Mouse (Mus musculus) ovary, postnatal 10 days (tissue): ENCODE results near the gene Yes1.
"Not testable (repeated sequence)": the region's sequence is repeated elsewhere in the genome, so short reads cannot be mapped to it uniquely, and the experiment has no call there.

Experiments
- DNase-seq: peaks from one replicate; pipeline ENCODE4 v3.0.0; 2022; ENCODE audit warnings: low spot score

The Yes1 gene

DNA sequence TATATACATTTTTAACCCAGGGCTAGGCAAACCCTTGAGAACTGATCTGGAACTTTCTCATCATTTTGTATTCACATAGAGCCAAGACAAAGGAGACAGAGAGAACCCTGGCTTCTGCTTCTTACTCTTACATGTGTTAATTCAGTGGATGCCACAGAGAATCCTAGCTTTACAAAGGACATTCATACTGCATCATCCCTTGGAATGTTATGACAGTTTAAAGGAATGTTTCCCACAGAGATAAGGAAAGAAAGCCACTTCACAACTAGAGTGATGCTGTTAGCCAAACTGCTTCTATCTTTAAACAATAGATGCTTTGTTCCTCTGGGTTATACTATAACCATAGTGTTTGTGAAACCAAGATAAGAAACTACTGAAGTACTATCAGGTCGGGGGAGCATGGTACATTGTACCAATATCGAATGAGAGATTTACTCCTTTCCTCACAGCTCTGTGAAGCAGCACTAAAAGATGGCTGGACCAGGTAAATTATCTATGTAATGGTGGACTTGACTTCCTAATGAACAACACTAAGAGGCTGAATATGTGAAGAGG, 95.3 kb downstream of the Yes1 start:
- no peak for DNase-seq

DNA sequence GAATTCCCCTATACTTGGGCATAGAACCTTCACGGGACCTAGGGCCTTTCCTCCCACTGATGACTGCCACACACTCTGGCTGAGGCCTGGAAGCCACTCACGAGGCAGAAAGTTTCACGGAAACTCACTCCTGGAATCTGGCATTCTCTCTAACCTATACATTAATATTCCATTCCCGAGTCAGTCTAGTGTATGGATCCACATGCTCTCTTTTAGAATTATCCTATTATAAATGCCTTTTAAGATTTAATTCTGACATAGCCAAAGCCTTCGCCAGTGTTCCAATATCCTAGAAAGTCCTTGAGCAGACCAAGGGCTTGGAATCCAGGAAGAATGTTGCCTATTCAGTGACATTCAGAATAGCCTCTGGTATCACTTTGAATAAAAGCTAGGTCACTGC, 100.5 kb downstream of the Yes1 start:
- DNase-seq: no peak

DNA sequence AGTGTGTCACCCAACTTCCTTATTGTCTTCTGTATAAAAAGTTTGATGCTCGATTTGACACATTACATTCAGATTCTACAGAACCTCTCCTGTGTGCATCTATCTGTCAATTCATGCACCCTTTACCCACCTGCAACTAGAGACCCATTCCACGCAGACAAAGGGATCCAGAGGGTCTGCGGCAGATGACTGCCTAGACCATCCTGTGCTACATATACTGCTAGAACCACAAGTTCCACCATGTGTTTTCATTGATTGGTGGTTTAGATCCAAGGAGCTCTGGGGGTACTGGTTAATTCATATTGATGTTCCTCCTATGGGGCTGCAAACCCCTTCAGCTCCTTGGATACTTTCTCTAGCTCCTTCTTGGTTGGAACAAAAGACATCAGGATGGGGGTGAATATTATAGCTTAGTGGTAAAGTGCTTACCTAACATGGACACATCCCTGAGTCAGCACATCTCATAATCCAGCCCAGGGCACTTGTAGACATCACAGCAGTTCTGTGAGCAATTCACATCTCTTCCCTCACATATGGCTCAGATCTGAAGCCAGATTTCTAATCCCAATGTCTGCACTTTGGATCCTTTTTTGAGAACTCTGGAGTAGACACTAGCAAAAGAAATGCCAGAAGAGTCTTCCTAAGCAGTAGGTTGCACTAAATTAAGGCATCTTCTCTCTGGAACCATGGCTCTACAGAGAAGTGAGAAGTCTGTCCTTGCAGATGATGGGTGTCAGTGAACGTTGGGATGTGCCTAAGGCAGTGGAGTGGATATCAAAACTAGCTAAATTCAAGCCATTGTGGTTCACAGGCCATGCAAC, 101.5 kb downstream of the Yes1 start:
- no peak for DNase-seq

DNA sequence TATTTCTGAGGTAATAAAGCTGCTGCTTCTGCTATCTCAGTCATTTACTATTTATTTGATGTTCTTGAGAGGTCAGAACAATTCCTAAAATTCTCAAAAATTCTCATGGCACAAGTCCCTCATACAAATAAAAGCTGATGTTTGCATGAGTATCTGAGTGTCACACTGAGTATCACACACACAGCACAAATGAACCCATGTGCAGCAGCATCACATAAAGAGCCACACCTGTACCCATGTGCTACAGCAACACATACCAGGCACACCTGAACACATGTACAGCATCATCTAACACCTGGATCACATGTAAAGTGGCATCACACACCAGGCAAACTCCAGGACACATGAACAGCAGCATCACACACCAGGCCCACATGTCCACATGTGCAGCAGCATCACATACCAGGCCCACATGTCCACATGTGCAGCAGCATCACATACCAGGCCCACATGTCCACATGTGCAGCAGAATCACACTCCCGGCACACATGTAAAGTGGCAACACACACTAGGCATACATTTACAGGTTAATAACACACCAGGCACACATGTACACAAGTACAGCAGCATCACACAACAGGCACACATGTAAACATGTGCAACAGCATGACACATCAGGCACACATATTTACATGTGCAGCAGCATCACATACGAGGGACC, 102.2 kb downstream of the Yes1 start:
- DNase-seq: no peak

DNA sequence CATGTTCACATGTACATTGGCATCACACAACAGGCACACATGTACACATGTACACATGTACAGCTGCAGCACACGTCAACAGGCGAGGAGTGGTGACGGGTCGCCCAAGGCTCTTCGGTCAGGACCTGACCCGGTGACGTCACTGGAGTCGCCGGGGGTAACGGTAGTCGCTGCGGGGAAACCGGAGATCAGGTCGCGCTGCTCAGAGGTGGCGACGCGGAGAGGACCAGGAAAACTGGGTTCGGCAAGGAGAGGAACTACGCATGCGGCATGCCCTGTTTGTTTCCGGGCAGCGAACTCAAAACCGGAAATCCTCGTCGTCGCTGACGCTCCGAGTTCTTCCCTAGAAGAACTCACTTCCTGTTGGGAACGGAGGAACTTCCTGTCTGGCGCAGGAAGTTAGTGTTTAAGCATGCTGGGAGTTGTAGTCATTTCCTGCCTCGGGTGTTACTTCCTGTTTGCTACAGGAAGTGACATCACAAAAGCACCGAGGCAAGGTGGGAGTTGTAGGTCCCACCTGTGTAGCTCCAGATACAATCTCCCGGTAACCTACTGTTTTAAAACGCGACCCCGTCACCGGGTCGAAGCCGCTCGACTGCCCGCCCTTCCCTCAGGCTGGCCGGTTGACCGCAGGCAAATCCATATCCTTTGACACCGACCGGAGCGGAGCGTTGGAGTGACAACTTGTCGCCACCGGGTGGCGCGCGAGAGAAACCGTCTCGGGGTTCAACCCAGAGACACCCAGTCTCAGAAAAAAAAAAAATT, 102.9 kb downstream of the Yes1 start:
- DNase-seq: peak; percentile 74

DNA sequence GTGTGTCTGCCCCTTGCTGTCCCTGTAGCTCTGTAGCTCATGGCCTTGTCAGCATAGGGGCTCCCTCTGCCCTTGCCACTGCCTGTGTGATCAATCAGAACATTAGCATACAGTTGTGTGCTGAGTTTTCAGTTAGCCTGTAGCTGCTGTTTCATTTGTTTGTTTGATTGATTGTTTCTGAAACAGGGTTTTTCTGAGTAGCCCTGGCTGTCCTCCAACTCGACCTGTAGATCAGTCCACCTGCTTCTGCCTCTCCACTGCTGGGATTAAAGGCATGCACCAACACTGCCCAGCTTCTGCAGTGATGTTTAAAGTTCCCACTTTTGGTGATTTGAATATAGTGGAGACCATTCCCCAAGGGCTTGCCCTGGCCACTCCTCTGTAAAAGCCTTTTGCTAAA, 106.8 kb downstream of the Yes1 start:
- DNase-seq: no peak

DNA sequence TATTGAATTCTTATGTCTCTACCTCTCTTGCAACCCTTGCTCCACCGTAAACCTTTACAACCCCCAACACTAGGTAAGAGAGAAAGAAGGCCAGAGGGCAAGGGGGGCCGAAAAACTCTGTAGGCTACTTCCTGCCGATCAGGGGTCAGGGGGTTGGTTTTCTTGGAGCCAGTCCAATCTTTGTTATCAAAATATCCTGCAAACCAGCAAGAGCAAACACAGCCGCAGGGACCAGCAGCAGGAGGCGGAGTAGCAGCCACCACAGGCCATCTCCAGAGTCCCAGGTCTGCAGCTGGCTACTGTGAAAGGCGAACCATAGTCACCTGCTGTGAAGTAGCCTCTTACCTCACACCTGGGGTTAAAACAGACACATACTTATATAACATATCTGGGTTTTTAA, 107.9 kb downstream of the Yes1 start:
- no peak for DNase-seq

DNA sequence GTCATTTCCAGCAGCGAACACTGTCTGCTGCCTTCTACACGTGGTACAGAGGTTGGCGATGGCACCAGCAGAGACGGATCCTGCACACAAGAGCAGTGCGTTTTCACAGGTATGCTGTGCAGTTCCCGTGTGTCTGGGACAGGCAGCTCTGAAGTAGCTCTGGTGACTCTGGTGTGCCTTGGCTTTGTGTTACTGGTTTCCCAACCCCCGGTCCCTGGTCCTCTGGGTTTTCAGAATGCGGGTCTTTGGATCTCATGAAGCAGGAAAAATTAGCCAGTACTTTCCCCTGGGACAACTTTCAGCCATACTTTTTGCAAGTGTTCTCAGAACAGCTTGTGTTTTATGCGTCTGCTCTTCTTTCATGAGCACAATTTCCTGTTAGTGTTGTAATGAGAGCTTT, 109.4 kb downstream of the Yes1 start:
- DNase-seq: no peak

DNA sequence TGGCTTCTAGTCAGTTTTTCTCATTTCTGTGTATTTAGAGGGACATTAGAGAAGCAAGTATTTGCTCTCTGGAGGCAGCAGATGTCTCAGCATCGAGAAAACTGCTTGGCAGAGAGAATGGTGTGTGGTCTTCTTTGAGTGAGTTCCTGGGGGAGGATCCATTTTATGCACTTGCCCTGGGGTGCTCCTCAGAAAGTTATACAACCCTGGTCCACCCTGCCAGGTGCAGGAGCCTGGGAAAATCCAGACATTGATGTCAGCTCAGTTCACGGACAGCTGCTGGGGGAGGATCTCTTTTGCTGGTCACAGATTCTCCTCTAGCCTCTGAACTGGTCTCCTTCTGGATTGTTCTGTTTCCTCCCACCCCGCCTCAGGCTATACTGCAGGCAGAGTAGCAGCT, 110.3 kb downstream of the Yes1 start:
- no peak for DNase-seq

DNA sequence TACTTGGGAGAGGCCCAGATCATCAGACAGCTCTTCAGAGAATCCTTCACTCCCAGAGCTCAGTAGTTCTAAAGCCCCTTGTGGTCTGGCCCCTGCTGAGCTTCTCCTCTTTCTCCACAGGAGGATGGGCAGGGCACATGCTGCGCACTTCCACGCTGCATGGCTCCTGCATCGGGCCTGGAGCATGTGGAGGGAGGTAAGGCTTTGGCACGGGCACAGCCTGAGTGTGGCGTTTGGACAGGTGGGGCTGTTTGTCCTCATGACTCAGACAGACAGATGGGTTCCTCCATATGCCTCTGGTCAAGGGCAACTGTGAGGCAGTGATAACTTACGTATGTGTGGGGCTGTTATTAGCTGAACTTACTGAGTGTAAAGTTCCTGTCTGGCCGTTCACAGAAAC, 111.3 kb downstream of the Yes1 start:
- DNase-seq: no peak

DNA sequence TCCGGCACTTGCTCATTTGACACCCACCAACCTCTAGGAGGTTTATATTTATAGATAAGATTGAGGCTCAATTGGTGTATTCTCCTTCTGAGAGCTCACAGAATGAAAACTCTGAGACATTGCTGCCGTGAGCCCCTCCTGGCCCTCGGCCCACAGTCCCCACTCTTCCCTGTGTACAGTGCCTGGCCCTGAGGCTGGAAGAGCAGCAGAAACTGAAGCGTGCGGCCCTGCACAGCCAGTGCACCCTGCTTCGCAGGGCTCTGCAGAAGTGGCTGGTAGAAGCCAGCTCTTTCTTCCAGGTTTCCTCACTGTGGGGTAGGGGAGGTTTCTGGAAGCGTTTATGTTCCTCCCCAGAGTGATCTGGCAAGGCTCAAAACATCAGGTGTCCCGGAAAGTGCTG, 111.7 kb downstream of the Yes1 start:
- not testable (repeated sequence) for DNase-seq

DNA sequence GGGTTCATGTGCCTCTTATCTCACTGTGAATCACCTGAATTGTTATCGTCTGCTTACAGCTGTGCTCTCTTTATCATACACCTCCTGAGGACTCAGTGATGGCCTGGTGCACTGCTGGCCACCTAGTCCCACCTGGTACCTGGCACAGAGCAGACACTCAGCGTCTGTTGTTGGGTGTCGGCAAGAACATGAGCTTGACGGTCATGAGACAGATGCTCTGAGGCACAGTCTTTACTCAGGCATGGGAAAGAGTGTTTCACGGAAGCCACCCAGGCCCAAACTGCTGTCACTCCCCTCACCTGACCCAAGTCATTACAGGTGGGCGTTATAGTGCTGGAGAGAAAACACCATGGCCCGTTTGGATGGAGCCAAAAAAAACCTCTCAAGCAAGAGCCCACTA, 113.0 kb downstream of the Yes1 start:
- DNase-seq: no peak

DNA sequence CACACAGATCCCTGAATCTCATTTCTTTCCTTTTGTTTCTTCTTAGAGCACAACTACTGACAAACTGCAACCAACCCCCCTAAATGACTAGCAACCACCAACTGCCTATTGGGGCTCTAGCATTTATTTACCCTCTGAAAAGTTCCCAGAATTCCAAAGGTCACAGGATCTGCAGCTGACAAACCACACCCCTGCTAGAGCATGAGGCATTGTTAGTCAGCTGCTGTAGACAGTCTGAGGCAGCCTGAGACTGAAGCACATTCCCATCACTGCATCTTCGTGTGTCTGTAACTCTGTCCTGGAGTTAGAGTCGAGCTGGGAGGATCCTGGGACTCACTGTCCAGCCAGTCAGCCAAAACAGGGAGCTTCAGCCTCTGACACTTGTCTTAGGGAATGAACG, 114.4 kb downstream of the Yes1 start:
- not testable (repeated sequence) for DNase-seq

DNA sequence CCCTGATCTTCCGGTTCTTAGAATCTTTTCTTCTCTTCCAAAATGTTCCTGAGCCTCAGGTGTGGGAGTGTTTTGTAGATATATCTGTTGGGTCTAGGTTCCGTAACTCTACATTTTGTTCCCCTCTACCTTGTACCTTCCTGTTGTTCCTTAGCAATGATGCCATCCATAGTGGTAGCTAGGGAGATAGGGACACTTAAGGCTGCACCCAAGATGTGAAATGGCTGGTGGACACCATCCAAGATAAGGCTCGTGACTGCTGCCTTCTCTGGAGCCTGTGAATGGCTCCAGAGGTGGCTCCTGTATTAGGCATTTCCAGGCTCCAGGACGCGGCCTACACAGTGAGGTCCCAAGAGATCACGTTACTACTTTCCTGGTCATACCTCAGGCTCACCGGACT, 117.3 kb downstream of the Yes1 start:
- no peak for DNase-seq

DNA sequence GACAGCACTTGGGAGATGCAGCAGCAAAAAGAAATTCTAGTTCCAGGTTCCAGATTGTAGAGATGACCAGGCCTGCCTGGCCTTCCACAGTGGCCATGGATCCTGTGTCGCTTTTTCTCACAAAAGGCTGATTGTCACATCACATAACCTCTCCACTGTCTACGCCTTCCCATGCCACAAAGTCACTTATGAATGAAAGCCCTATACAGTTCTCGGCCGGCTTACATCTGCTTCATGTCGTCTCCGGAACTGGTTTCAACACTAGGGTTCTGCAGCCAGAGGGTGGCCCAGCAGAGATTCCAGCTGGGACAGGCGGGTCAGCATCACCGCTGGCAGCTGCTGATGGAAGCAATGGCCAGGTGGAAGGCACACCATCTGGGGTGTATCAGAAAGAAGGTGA, 117.9 kb downstream of the Yes1 start:
- no peak for DNase-seq

DNA sequence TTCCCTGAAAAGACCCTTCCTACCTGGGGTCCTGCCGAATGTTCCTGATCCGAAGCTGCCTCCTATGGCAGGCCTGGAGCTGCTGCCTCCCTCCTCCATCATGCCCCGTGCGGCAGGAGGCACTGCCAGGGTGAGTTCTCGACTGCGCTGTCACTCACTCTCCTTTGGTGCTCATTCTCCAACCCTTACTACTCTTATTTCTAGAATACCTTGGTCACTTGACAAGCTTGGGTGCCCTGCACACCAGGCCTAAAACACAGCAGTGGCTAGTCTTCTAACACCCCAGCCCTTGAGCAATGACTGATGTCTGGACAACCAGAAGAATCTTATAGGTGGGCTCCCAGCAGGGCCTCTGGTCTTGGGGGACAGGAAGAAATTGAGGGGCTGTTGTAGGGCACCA, 122.9 kb downstream of the Yes1 start:
- not testable (repeated sequence) for DNase-seq

DNA sequence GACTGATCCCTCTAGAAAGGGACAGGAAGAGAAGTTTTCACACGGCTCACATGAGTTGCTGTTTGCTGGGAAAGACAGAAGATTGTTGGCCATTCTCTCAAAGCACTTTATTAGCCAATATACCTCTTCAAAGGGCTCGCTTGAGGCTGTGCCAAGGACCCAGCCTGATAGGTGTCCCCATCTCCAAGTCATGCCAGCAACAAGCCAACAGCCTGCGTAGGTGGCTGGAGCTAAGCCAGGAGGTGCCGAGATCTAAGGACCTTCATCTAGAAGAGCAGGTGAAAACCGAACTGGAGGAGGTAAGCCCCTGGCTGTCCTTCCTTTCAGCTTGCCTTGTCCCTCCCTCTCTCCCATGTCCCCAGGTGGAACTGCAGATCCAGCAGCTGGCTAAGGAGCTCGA, 124.8 kb downstream of the Yes1 start:
- DNase-seq: no peak
